Mouse (Mus musculus) liver, embryonic 14.5 days (tissue): ENCODE measurements around the gene Mmp21.

ENCODE experiments used
- CTCF ChIP-seq: IDR thresholded peaks from 2 replicates; pipeline ENCODE4 v1.5.1; 2016; ENCODE audit warnings: antibody characterized with exemption, low read depth, control low read depth
- EP300 ChIP-seq: IDR thresholded peaks from 2 replicates; pipeline ENCODE4 v1.6.1; 2016; ENCODE audit warnings: antibody characterized with exemption, low read depth

DNA sequence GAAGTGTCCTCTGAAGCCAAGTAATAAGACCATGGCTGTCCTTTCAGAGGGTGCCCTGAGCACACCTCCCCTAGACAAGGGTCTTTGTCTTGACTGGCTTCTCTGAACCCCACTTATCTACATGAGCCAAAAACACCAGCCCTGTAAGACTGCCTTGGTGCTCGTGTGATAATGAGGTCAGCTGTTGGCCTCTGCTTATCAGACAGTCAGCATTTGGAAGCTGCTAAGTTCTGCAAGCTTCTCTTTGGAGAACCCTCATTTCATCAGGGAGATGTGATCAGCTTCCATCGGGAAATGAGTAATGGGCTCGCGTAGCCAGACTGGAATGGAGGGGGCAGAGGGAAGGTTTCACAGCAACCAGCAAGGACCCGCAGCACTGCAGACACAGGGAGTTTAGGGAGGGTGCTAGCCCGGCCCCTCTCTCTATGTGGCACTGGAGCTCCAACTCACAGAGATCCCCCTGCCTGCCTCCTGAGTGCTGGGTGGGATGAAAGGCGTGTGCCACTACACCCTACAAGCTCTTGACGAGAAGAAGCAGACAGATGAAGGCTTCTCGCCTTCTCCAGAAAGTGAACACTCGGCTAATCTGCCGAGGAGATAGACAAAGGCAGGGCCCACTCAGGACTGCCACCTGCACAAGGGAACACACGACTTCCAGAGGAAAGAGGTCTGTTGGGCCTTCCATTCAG, 18.3 kb upstream of the Mmp21 start:
- TF ChIP-seq CTCF (no peak), EP300 (peak; percentile 97)
